Mouse (Mus musculus): ENCODE data around the gene Tcte3. TPM values are rescaled to one million over a fixed set of nuclear protein-coding genes. Genes with fewer than 3 reads are reported as not detected.
"Not testable (repeated sequence)": the region's sequence is repeated elsewhere in the genome, so short reads cannot be mapped to it uniquely, and the experiment has no call there.

Tcte3 gene
- polyA plus RNA-seq, 1 experiment from 2014 or later: not detected

GRCm38 (mm10) chr17:15053183-15053828, 12.0 kb upstream of the Tcte3 start:
- H3K4me2 ChIP-seq (ENCODE audit: low read length); ATAC-seq; H3K9me3 ChIP-seq (ENCODE audit: control insufficient read depth, low read length); H3K27me3 ChIP-seq (replicated peaks; ENCODE audit: control insufficient read depth, insufficient read depth, low read length); H3K4me1 ChIP-seq (replicated peaks; ENCODE audit: control insufficient read depth, insufficient read depth, low read length); H3K36me3 ChIP-seq (ENCODE audit: control insufficient read depth, insufficient read depth); H3K27ac ChIP-seq (ENCODE audit: low read length); H3K4me3 ChIP-seq (replicated peaks; ENCODE audit: low read length); H3K9ac ChIP-seq (replicated peaks; ENCODE audit: low read depth, low read length): not testable (repeated sequence)
- 89% methylated on average over 5 of the region's 8 CpGs for WGBS

GRCm38 (mm10) chr17:15052766-15053165, 11.5 kb upstream of the Tcte3 start:
- not testable (repeated sequence) for H3K36me3 ChIP-seq (ENCODE audit: control insufficient read depth, insufficient read depth); ATAC-seq

GRCm38 (mm10) chr17:15050338-15050737, 9.1 kb upstream of the Tcte3 start:
- H3K9ac ChIP-seq (replicated peaks; ENCODE audit: low read depth, low read length); H3K4me1 ChIP-seq (replicated peaks; ENCODE audit: control insufficient read depth, insufficient read depth, low read length); H3K4me2 ChIP-seq (ENCODE audit: low read length); H3K27me3 ChIP-seq (replicated peaks; ENCODE audit: control insufficient read depth, insufficient read depth, low read length); H3K4me3 ChIP-seq (replicated peaks; ENCODE audit: low read length); H3K27ac ChIP-seq (ENCODE audit: low read length); H3K9me3 ChIP-seq (ENCODE audit: control insufficient read depth, low read length); H3K36me3 ChIP-seq (ENCODE audit: control insufficient read depth, insufficient read depth); ATAC-seq: not testable (repeated sequence)
- no CpG with 5 or more reads among the region's 1 CpGs for WGBS

More at GRCm38 (mm10) chr17:15052766-15053165, 11.5 kb upstream of the Tcte3 start:
- not testable (repeated sequence) for H3K27me3 ChIP-seq (replicated peaks; ENCODE audit: control insufficient read depth, insufficient read depth, low read length); H3K27ac ChIP-seq (ENCODE audit: low read length); H3K9me3 ChIP-seq (ENCODE audit: control insufficient read depth, low read length); H3K4me3 ChIP-seq (replicated peaks; ENCODE audit: low read length); H3K9ac ChIP-seq (replicated peaks; ENCODE audit: low read depth, low read length); H3K4me1 ChIP-seq (replicated peaks; ENCODE audit: control insufficient read depth, insufficient read depth, low read length); H3K4me2 ChIP-seq (ENCODE audit: low read length)
- WGBS: 47% methylated on average over 1 of the region's 1 CpGs

- not testable (repeated sequence) for H3K27ac ChIP-seq (ENCODE audit: low read length); H3K36me3 ChIP-seq (ENCODE audit: control insufficient read depth, insufficient read depth); H3K4me3 ChIP-seq (replicated peaks; ENCODE audit: low read length); H3K9ac ChIP-seq (replicated peaks; ENCODE audit: low read depth, low read length); H3K4me2 ChIP-seq (ENCODE audit: low read length); H3K27me3 ChIP-seq (replicated peaks; ENCODE audit: control insufficient read depth, insufficient read depth, low read length); ATAC-seq; H3K4me1 ChIP-seq (replicated peaks; ENCODE audit: control insufficient read depth, insufficient read depth, low read length); H3K9me3 ChIP-seq (ENCODE audit: control insufficient read depth, low read length)
- WGBS: no CpG with 5 or more reads among the region's 3 CpGs
Observed at GRCm38 (mm10) chr17:15040455-15040854, 833 bp downstream of the Tcte3 start.

GRCm38 (mm10) chr17:15031414-15031813, 9.9 kb downstream of the Tcte3 start:
- not testable (repeated sequence) for H3K4me1 ChIP-seq (replicated peaks; ENCODE audit: control insufficient read depth, insufficient read depth, low read length); H3K4me3 ChIP-seq (replicated peaks; ENCODE audit: low read length); H3K4me2 ChIP-seq (ENCODE audit: low read length); H3K36me3 ChIP-seq (ENCODE audit: control insufficient read depth, insufficient read depth); ATAC-seq; H3K27me3 ChIP-seq (replicated peaks; ENCODE audit: control insufficient read depth, insufficient read depth, low read length); H3K9me3 ChIP-seq (ENCODE audit: control insufficient read depth, low read length); H3K27ac ChIP-seq (ENCODE audit: low read length); H3K9ac ChIP-seq (replicated peaks; ENCODE audit: low read depth, low read length)
- WGBS: no CpG with 5 or more reads among the region's 4 CpGs

GRCm38 (mm10) chr17:15025513-15025912, 15.8 kb downstream of the Tcte3 start:
- H3K4me2 ChIP-seq (ENCODE audit: low read length); H3K27me3 ChIP-seq (replicated peaks; ENCODE audit: control insufficient read depth, insufficient read depth, low read length); H3K9me3 ChIP-seq (ENCODE audit: control insufficient read depth, low read length); ATAC-seq; H3K4me3 ChIP-seq (replicated peaks; ENCODE audit: low read length); H3K9ac ChIP-seq (replicated peaks; ENCODE audit: low read depth, low read length); H3K36me3 ChIP-seq (ENCODE audit: control insufficient read depth, insufficient read depth); H3K27ac ChIP-seq (ENCODE audit: low read length); H3K4me1 ChIP-seq (replicated peaks; ENCODE audit: control insufficient read depth, insufficient read depth, low read length): not testable (repeated sequence)
- WGBS: no CpG with 5 or more reads among the region's 6 CpGs

- no CpG with 5 or more reads among the region's 48 CpGs for WGBS
- ATAC-seq: peak; percentile 94
- H3K4me3 ChIP-seq (replicated peaks; ENCODE audit: low read length); H3K4me1 ChIP-seq (replicated peaks; ENCODE audit: control insufficient read depth, insufficient read depth, low read length); H3K27ac ChIP-seq (ENCODE audit: low read length); H3K4me2 ChIP-seq (ENCODE audit: low read length); H3K27me3 ChIP-seq (replicated peaks; ENCODE audit: control insufficient read depth, insufficient read depth, low read length); H3K36me3 ChIP-seq (ENCODE audit: control insufficient read depth, insufficient read depth); H3K9me3 ChIP-seq (ENCODE audit: control insufficient read depth, low read length); H3K9ac ChIP-seq (replicated peaks; ENCODE audit: low read depth, low read length): not testable (repeated sequence)
Observed at GRCm38 (mm10) chr17:15024502-15025193, 16.6 kb downstream of the Tcte3 start.

GRCm38 (mm10) chr17:15023878-15024492, 17.3 kb downstream of the Tcte3 start:
- H3K4me2 ChIP-seq (ENCODE audit: low read length); H3K27ac ChIP-seq (ENCODE audit: low read length); H3K9ac ChIP-seq (replicated peaks; ENCODE audit: low read depth, low read length); H3K36me3 ChIP-seq (ENCODE audit: control insufficient read depth, insufficient read depth); H3K9me3 ChIP-seq (ENCODE audit: control insufficient read depth, low read length); H3K4me1 ChIP-seq (replicated peaks; ENCODE audit: control insufficient read depth, insufficient read depth, low read length); H3K27me3 ChIP-seq (replicated peaks; ENCODE audit: control insufficient read depth, insufficient read depth, low read length); H3K4me3 ChIP-seq (replicated peaks; ENCODE audit: low read length): not testable (repeated sequence)
- no CpG with 5 or more reads among the region's 97 CpGs for WGBS
- ATAC-seq: peak; percentile 72

- WGBS: 88% methylated on average over 3 of the region's 3 CpGs
- H3K9ac ChIP-seq (replicated peaks; ENCODE audit: low read depth, low read length); H3K4me2 ChIP-seq (ENCODE audit: low read length); H3K27me3 ChIP-seq (replicated peaks; ENCODE audit: control insufficient read depth, insufficient read depth, low read length); H3K4me3 ChIP-seq (replicated peaks; ENCODE audit: low read length); H3K4me1 ChIP-seq (replicated peaks; ENCODE audit: control insufficient read depth, insufficient read depth, low read length); H3K27ac ChIP-seq (ENCODE audit: low read length); H3K9me3 ChIP-seq (ENCODE audit: control insufficient read depth, low read length); H3K36me3 ChIP-seq (ENCODE audit: control insufficient read depth, insufficient read depth); ATAC-seq: not testable (repeated sequence)
Observed at GRCm38 (mm10) chr17:15021503-15022220, 19.6 kb downstream of the Tcte3 start.
